Comparison of ENCODE assay signal across 11 mouse cellular contexts in genomic region chr2:164549963-164550894, GRCm38 (mm10). TPM values are rescaled to one million over a fixed set of nuclear protein-coding genes. Genes with fewer than 3 reads are reported as not detected.
DNase-seq lines count a peak whose midpoint lies in the region; TF ChIP-seq lines count a peak whose summit lies in the region.
"Had no signal": no experiment of that assay in that cellular context is flagged by ENCODE, and none has a peak within 500 bp of the region (broad histone marks: within the 10 kb centered on the region; RNA-seq: fewer than 3 reads in every experiment).

No protein-coding gene starts in this region.

- H3K27me3 ChIP-seq in hindbrain, embryonic 10.5 days (ENCODE audit: insufficient read depth, poor library complexity, severe bottlenecking) = no peaks in the 10 kb centered on the region
- peaks cover 7% of the 10 kb centered on the region; the same call in 1 of the 2 replicates for H3K27me3 ChIP-seq in limb, embryonic 10.5 days (ENCODE audit: low read depth, poor library complexity, severe bottlenecking)

- no peaks in the 10 kb centered on the region for H3K36me3 ChIP-seq in hindbrain, embryonic 10.5 days
- no peaks in the 10 kb centered on the region for H3K36me3 ChIP-seq in limb, embryonic 10.5 days
- H3K36me3 ChIP-seq: G1E had no signal

- peak overlapping the region; percentile 78 for H3K27ac ChIP-seq in layer of hippocampus, adult 2 months
- H3K27ac ChIP-seq in hindbrain, embryonic 10.5 days = no peak overlapping the region
- no peak overlapping the region for H3K27ac ChIP-seq in limb, embryonic 10.5 days
- H3K27ac ChIP-seq: macrophage had no signal

- WGBS in hindbrain, embryonic 10.5 days = 19% methylated on average over 10 of the region's 10 CpGs
- WGBS in limb, embryonic 10.5 days = 24% methylated on average over 10 of the region's 10 CpGs

- peaks cover 15% of the 10 kb centered on the region for H3K4me1 ChIP-seq in hindbrain, embryonic 10.5 days (replicated peaks)
- peaks cover 15% of the 10 kb centered on the region for H3K4me1 ChIP-seq in limb, embryonic 10.5 days

- DNase-seq in layer of hippocampus, adult 2 months (ENCODE audit: low spot score in 2 of 2) = no peak
- DNase-seq in layer of hippocampus, adult 9-10 months (ENCODE audit: low spot score) = no peak
- no peak for DNase-seq in hindbrain, embryonic 10.5 days (ENCODE audit: low spot score)
- DNase-seq in limb, embryonic 10.5 days (ENCODE audit: low spot score) = no peak
- peak; percentile 45 for DNase-seq in right cerebral cortex, postnatal 25 days
- DNase-seq in heart, adult 9 months (ENCODE audit: low spot score in 2 of 2) = no peak
- DNase-seq in adrenal gland, adult (ENCODE audit: inconsistent age in 2 of 2, low spot score in 1 of 2) = no peak

- no peak for TF ChIP-seq CTCF in layer of hippocampus, adult 2 months (conservative IDR thresholded peaks at IDR 0.05)

- no peaks in the 10 kb centered on the region for H3K9me3 ChIP-seq in hindbrain, embryonic 10.5 days
- no peaks in the 10 kb centered on the region for H3K9me3 ChIP-seq in limb, embryonic 10.5 days (replicated peaks)
- H3K9me3 ChIP-seq: G1E had no signal

- H3K4me3 ChIP-seq in layer of hippocampus, adult 2 months = no peak overlapping the region; the same call in 1 of the 2 replicates
- H3K4me3 ChIP-seq in hindbrain, embryonic 10.5 days = 0 out of 2 replicates have a peak overlapping the region, but pooled peaks have one; percentile 7
- H3K4me3 ChIP-seq in limb, embryonic 10.5 days = 0 out of 2 replicates have a peak overlapping the region, but pooled peaks have one; percentile 21

RNA-seq across cellular contexts. Expression of gene Wfdc2, which starts 12.0 kb away (rescaled TPM):
- total RNA-seq in layer of hippocampus, adult 2 months (2021) = not detected
- polyA plus RNA-seq in hindbrain, embryonic 10.5 days (2016; fragmentation: Nextera tagmentation; extraction: Ambion mirVana) = 27.6 and 64.4 TPM in 2 replicates
- 35.5 and 40.0 TPM in 2 replicates for polyA plus RNA-seq in limb, embryonic 10.5 days (2016; fragmentation: Nextera tagmentation; extraction: Ambion mirVana)
- total RNA-seq: G1E had no signal
- polyA plus RNA-seq: G1E, macrophage had no signal

RNA-seq across cellular contexts. Expression of gene Spint3, which starts 23.0 kb away (rescaled TPM):
- total RNA-seq in layer of hippocampus, adult 2 months (2021) = not detected
- not detected in 2 replicates for polyA plus RNA-seq in hindbrain, embryonic 10.5 days (2016; fragmentation: Nextera tagmentation; extraction: Ambion mirVana)
- not detected in 2 replicates for polyA plus RNA-seq in limb, embryonic 10.5 days (2016; fragmentation: Nextera tagmentation; extraction: Ambion mirVana)
- total RNA-seq: G1E; left cerebral cortex, adult 8-10 months had no signal
- polyA plus RNA-seq: G1E; heart, postnatal 0 days; macrophage had no signal

RNA-seq across cellular contexts. Expression of gene Wfdc6a, which starts 35.0 kb away (rescaled TPM):
- not detected for total RNA-seq in layer of hippocampus, adult 2 months (2021)
- polyA plus RNA-seq in hindbrain, embryonic 10.5 days (2016; fragmentation: Nextera tagmentation; extraction: Ambion mirVana) = not detected in 2 replicates
- polyA plus RNA-seq in limb, embryonic 10.5 days (2016; fragmentation: Nextera tagmentation; extraction: Ambion mirVana) = not detected in 2 replicates
- total RNA-seq: G1E; left cerebral cortex, adult 8-10 months had no signal
- polyA plus RNA-seq: G1E, macrophage had no signal

RNA-seq across cellular contexts. Expression of gene Eppin, which starts 43.2 kb away (rescaled TPM):
- not detected for total RNA-seq in layer of hippocampus, adult 2 months (2021)
- not detected in 2 replicates for polyA plus RNA-seq in hindbrain, embryonic 10.5 days (2016; fragmentation: Nextera tagmentation; extraction: Ambion mirVana)
- not detected in 2 replicates for polyA plus RNA-seq in limb, embryonic 10.5 days (2016; fragmentation: Nextera tagmentation; extraction: Ambion mirVana)
- total RNA-seq: G1E; left cerebral cortex, adult 8-10 months had no signal
- polyA plus RNA-seq: G1E; heart, postnatal 0 days; macrophage had no signal

RNA-seq across cellular contexts. Expression of gene Pigt, which starts 52.9 kb away (rescaled TPM):
- 10 to 100 TPM; 79.3 to 84.1 TPM for total RNA-seq in layer of hippocampus, adult 2 months (2021)
- polyA plus RNA-seq in hindbrain, embryonic 10.5 days (2016; fragmentation: Nextera tagmentation; extraction: Ambion mirVana) = 39.7 and 48.8 TPM in 2 replicates
- polyA plus RNA-seq in limb, embryonic 10.5 days (2016; fragmentation: Nextera tagmentation; extraction: Ambion mirVana) = 35.7 and 37.5 TPM in 2 replicates
